Mouse (Mus musculus): ENCODE measurements around the gene Pkmyt1.

The Pkmyt1 gene

DNA sequence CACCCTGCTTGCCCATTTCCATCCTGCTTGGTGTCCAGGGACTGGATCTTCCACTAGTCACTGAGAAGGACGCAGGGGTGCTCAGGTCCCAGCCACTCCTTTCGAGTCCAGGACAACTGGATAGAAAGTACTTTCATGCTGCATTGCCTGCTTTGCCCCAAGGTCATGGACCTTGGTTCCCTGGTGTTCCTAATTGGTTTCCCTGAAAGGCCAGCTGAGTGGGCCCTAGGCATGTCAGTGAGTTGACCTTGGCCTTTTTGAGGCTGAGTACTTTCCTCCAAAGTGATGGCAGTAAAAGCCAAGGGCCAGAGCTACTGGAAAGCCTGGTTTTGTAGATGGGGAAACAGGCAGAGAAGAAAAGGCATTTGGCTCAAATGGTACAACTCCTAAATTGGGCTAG, 4.2 kb upstream of the Pkmyt1 start:
- DNase-seq (ENCODE audit: low read depth, low spot score), result no peak

DNA sequence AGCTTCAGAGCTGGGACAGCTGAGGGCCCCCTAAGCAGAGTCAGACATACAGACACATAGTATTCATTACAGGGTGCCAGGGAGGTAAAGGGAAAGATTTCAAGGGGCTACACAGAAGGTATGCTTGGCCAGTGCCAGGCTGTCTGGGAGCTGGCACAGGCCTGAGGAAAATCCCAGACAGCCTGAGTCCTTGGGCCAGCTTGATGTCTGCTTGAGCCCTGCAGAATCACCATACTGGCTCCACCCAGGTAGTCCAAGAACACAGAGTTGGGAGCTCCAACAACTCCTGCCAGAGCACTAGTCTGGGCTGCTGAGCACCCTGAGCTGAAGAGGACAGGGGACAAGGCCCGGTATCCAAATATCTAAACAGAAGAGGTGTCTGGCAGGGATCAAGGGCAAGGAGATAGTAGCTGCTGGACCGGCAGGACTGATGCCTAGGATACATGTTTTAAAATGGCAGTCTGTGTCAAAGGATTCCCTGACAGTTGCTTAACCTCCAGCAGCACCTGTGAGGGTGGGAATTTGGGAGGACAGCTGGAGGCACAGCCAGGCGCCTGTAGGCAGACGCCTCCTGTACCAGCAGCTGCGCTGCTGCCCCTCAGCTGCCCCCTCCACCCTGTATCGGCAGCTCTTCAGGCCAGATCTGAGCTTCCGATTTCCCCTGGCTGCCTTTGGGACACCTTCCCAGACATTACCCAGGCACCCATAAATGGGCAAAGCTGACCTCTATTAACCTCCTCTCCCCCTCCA, 3.6 kb upstream of the Pkmyt1 start, which contains the start of gene 1520401A03Rik:
1520401A03Rik (minus strand) TSS at position 408 of the 750 bp plus-strand sequence.
- DNase-seq (ENCODE audit: low read depth, low spot score), result no peak

DNA sequence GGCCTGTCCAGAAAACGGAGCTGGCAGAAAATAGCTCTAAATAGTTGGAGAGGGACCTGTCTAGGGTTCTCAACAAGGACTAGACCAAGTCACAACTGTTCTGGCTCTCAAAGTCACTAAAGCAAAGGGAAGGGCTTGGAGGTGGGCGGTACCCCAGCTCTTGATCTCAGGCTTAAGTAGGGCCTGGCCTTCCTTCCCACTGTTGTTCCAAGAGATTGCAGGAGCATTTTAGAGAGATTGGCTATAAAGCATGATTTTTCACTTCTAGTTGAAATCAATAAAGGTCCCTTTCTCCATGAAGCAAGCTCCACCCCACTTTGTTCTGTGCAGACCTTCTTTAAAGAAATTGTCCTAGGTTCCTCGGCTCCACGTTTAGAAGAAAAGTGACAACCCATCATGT, 659 bp upstream of the Pkmyt1 start:
- DNase-seq (ENCODE audit: low read depth, low spot score), result peak; percentile 57

DNA sequence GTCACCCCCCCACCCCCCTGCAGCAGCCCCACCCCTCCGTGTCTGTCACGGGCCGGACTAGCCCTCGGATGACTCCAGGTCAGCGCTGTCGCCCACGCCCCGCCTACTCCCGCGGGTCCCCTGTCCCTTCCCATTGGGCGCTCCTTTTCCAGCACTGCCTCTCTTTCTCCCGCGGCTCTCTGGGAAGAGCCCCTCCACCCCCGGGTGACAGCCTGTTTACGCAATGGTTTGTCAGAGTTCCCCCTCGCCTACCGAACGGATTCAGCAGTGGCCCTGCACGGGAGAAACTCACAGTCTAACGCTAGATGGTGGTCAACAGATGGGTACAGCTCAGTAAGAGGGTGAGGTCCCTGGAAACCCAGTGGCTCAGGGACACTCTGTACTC, 614 bp downstream of the Pkmyt1 start:
- DNase-seq (ENCODE audit: low read depth, low spot score), result peak; percentile 66

DNA sequence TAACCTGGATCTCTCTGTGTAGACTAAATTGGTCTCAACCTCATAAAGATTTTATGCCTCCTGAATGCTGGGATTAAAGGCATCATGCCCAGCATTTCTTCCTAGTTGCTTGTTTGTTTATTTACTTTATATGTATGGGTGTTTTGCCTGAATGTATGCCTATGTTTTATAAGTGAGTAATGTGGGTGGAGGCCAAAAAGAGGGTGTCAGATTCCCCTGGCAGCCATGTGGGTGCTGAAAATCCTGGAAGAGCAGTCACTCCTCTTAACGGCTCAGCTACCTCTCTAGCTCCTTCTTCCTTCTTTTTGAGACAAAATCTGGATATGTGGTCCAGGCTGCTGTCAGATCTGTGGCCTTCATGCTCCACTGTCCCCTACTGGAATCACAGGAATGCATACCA, 4.3 kb downstream of the Pkmyt1 start:
- DNase-seq (ENCODE audit: low read depth, low spot score), result peak; percentile 61

DNA sequence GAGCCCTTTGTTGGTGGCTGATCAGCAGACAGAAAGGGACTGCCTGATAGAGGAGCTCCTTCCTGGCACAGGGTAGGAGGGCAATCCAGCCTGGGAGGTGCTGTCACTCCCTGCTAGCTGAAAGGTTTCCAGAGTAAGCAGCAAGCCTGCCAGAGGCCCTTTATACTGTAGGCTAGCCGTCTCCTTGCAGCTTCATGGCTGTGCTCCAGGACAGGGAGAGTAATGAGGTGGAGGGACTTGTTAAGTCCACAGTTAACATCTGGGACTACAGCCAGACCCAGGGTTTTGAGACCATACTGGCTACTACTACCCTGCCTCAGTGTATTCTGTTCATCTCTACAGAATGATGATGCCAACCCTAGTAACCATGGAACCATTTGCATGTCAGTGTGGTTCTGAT, 8.2 kb downstream of the Pkmyt1 start:
- no peak for DNase-seq (ENCODE audit: low read depth, low spot score)

DNA sequence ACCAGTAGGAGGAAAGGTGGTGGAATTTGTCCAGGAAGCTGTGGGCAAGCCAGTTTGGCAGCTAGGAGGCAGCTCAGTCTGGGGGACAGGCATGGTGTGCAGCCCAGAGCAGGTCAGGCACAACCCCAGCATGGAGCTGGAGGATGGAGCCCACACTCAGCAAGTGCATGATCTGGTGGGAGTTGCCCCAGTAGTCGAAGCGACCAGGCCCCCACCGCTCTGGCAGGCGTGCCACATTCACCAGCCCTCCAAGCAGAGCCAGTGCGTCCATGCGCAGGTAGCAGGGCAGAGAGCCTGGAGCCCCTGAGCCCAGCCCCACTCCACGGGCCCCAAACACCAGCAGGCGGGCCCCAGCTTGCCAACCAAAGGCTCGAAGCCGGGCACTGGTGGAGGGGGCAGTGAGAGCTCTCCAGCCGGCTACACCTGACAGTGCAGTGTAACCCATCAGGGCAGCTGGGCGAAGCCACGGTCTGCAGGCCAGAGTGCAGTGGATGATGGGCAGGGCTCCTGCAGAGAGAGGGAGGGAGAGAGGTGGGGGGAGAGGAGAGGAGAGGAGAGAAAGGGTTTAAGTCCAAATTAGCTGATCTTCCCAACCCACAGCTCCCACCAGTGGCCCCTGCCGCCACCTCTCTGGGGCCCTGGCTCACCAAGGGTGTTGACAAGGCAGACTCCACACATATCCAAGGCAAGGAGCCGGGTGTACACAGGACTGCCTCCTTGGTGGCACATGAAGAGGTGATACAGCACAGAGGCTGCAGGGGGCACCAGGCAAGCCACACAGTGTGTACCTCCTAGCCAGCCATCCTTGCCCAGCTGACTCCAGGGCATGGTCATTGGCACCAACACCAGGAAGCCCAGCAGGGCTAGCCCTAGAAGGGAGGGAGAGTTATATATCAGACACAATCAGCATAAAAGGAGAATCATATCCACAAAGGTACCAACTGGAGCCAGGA, 11.6 kb downstream of the Pkmyt1 start:
- DNase-seq (ENCODE audit: low read depth, low spot score), result peak; percentile 44

DNA sequence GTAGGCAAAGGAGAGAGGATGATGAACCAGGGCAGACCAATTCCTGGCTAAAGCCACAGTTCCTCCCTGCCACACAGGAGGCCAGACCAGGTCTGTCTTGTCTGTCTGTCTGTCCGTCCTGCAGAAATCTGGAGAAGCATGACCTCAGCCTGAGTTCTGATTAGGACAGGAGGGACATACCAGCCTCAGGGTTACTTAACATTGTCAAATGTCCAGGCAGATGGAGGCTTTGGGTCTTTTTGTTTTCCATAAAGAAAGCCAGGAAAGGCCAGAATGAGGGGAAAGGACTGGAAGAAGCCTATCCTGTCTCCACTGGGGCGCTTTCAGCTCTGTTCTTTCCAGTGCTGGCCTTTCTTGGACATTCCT, 12.7 kb downstream of the Pkmyt1 start:
- DNase-seq (ENCODE audit: low read depth, low spot score), result no peak

DNA sequence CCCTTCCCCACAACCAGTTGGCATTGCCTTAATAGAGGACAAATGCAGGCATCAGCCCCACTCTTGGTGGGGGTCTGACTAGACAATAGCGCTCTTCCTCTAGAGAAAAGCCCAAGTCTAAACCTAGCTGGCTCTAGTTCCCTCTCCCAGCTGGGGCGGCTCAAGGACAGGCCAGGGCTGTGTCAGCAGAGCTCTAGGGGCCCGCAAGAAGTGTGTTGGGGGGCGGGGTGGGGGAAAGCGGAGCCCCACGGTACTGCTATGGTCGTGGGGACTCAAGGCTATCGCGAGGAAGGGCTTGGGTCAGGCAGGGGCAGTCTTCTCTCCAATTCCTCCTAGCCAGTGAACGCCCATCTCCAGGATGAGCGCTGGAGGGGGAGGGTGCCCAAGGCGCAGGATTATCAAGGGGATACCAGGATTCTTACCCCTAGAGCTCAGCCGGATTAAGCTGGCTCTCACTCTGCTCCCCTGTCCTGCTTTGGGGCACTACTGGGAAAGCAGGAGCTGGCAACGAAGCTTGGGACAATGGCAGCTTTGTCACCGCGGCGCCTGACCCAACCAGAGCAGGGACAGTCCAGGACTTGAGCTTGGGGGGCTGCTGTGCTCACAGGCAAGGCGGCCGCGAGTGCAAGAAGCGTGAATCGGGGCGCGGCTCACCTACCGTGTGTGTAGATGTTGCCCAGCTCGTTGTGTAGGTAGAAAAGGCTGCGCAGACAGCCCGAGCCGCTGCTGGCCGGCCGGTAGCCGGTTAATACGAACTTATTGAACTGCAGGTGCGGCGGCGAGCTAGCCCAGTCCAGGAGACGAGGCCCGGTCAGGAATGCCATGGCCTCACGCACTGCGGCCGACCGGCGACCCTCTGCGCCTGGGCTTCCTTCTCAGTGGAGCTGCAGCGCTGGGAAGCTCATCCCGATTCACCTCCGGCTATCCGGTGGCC, 13.3 kb downstream of the Pkmyt1 start:
- DNase-seq (ENCODE audit: low read depth, low spot score), result no peak

DNA sequence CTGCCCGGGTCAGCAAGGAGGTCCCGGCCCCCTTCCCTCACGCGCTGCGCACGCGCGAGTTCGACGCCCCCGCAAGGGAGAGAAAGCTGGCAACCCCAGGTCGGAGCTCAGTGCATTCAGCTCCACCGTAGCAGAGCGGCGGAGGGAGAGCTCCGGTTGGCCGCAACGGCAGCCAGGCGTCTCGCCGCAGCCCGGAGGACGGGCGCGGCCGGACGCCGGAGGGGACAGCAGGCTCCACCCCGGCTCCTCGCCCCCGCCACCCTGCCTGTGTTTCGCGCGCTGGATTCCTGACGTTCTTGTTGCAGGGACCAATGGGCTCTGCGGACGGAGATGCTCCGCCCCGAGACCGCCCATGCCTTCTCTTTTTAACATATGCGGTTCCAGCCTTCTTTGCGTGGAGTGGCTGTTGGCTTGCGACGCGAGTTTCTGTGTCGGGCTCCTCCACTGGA, 14.0 kb downstream of the Pkmyt1 start:
- peak; percentile 85 for DNase-seq (ENCODE audit: low read depth, low spot score)

DNA sequence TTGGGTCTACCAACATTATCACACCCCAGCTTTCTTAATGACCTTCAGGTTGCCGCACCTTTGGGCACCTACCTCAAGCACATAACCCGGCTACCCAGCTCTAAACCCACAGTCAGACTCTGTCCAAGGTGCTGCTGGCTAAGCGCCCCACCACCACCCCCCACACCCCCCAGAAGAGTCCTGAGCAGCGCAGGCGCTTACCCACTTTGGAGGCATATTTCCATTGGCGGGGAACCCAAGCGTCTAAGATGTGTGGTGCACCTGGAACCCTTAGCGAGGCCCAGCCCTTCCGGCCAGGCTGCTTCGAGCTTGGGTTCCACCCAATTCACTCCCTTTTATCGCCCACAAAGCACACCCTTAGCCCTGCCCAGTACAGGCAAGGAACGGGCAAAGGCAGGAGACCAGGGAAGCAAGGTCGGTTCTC, 14.5 kb downstream of the Pkmyt1 start, which contains the start of gene Paqr4:
Paqr4 (minus strand) TSS at position 270 of the 424 bp plus-strand sequence.
- DNase-seq (ENCODE audit: low read depth, low spot score), result no peak

DNA sequence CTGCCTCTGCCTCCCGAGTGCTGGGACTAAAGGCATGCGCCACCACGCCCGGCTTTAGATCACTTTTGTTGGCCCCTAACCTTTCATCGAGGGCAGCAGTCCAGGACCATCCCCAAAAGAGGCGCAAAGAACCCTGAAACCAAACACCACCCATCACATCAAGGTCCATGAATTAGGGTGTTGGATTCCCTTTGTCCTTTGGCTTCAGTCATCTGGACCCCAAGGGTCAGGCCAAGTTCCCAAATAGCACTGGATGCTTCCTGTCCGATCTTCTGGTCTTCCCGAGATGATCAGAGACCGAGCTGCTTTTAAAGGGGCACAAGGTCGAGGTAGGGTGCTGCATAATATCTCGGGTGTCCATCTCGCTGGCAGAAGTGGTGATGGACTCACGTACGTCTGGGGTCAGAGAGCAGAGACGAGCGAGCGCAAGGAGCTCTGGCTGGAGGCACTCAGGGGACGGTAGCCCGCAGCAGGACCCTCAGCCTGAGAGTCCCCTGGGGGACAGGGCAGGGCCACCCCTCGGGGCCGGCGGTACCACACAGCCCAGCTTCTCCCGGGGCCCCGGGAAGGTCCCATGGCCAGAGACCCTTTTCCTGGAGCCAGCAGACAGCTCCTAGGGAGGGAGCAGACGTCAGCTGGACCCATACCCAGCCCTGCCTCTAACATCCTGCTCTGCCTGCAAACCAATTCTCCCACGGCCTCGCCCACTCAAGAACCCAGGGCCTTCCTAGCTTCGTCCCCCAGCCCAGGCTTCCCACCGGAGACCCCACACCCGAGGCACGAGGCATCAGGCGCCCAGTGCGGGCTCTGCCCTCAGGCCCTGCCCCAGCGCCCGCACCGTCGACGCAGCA, 15.4 kb downstream of the Pkmyt1 start:
- DNase-seq (ENCODE audit: low read depth, low spot score), result no peak

DNA sequence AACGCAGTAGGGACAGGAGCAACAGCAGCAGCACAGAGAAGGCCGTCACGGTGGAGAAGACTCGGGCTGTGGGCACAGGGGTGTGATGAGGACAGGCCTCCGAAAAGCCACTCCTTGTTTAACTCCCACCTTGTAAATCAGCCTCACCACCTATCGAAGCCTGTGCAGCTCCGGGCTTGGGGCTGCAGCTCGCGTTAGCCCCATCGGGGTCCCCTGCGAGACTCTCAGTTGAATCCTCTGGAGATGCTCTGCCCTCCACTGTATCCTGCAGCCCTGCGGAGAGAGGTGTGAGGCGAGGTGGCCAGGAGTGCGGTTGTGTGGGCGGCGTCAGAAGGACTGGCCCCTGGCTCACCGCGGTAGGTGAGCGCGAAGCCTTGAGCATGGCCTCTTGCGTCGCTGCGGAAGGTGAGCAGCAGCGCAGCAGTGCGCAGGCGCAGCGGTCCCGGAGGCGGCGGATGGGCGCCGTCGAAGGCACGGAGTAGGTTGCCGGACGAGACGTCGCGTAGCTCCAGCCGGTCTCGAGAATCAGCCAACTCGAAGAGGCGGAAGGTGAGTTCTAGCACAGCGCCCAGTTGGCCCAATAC, 16.2 kb downstream of the Pkmyt1 start:
- DNase-seq (ENCODE audit: low read depth, low spot score), result no peak

DNA sequence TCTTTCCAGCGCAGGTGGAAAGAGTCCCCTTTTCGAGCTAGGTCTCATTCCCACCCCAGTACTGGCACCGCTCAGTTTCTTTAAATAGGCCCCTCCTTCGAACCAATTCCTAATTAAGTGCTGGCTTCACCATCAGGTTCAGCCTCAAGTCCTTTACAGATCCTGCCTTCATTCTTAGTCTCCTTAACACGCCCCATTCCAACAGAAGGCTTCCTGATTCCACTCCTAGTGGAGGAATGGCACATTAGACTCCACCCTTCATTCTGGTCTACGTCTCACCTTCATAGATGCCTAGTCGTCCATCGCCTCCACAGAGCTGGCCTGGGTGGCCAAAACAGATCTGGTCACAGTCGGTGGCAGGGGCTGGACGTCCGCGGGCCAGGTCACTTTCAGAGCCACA, 16.8 kb downstream of the Pkmyt1 start:
- no peak for DNase-seq (ENCODE audit: low read depth, low spot score)

DNA sequence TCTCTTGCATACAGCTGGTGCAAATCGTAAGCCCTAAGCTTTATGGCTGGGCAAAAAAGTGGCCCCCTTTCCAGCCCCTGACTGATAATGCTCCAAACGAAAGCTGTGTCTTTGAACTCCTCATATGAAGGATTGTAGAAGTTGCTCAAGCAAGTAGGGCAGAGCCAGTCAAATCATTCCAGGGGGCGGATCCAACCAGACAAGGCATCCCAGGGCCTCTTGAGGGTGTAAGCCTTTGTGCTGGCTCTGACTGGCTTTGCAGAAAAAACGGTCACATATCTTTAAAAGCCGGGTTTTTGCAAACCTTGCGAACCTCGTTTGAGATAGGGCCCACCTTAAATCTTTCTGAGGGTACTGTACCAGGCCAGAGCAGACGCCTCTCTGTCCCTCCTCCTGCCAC, 17.9 kb downstream of the Pkmyt1 start:
- DNase-seq (ENCODE audit: low read depth, low spot score), result no peak

DNA sequence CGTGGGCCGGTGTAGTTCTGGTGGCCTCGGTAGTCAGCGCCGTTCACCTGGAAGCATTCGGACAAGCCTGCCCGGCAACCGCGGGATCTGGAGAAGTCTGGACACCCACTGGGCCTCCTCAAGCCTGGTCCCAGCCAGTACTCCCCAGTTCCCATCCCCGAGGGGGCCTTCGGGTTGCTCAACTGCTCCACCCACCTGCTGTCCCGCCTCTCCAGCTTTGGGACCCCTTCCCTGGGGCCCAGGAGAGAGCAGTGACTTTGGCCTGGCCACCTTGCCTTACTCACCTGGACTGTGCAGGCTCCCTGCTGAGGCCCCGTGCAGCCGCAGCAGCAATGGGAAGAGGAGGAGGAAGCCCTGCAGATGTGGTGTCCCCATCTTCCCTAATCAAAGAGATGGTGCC, 18.5 kb downstream of the Pkmyt1 start:
- no peak for DNase-seq (ENCODE audit: low read depth, low spot score)

DNA sequence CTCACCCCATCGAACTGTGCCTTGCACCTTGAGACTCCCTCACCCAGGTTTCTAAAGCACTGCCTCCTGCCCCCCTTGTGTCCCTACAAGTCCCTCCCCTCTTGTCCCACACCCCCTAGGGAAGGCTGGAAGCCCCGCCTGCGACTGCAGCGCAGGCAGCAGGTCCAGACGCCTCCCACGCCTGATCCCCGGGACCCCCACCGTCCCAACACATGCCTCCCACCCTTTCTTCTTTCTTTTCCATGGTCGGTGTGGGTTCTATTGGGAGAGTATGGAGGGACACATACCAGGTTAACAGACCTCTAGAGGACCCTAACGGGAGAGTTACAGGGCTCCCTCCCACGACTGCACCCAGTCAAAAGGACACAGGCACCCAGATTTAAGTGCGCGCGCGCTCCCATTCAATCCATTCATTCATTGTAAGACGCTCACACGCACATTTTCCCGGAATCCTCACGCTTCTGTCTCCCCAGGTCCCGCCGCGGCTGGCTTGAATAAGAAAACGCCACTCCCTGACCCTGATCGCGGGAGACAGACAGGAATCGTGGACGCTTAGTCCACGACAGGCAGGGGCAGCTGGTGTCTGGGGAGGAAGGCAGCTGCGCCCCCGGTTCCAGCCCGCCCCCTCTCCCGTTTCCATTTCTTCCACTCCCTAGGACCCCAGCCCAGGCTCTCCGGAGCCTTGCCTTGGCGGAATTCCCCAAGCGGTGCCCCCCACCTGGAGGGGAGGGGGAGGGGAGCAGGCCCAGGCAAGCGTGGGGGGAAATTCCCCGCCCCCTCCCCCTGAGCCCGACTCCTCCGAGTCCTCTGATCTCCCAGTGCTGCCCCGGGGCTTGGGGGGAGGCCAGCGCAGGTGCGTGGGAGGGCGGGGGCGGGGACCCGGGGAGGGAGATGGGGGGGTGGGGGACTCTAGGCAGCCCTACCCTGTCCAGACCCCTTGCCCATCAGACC, 19.4 kb downstream of the Pkmyt1 start, which contains the start of gene Kremen2:
Kremen2 (minus strand) TSS at position 533 of the 951 bp plus-strand sequence.
- DNase-seq (ENCODE audit: low read depth, low spot score), result no peak

DNA sequence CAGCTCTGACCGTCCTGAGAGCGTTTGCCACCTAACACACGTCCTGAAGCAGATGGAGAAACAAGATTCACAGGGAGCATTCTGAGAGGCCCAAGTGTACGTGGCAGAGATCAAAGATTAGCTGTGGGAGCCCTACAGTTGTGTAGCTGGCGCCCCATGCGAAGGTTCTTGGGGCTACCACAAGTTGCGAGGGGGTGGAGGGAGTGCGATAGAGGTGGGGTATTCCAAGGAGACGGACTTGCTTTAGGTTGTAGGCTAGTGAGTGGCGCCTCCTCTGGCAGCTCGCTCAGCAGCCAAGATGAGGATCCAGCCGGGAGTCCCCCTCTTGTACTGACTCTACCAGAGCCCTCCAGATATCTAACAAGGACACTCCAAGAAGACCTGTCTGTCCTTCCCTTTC, 20.2 kb downstream of the Pkmyt1 start:
- DNase-seq (ENCODE audit: low read depth, low spot score), result no peak

DNA sequence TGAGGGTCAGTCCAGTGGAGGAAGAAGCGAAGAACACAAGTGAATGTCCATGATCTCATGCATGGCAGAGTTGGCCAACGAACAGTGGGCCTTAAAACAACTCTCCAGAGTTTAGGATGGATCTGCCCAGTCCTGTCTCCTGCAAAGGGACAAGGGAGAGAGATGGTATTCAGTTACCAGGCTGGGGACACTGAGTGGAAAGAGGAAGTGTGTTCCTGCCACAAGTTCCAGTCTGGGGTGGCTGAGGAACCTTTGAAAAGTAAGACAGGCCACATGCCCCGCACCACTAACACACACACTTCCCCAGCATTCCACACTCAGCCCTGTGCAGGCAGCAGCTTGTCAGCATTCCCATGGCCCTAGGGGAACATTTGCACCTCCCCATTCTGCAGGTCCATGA, 20.6 kb downstream of the Pkmyt1 start:
- DNase-seq (ENCODE audit: low read depth, low spot score), result no peak
